Mouse (Mus musculus) neural tube, embryonic 12.5 days (tissue): Measurements from ENCODE around the gene Srp14. TPM values are rescaled to one million over a fixed set of nuclear protein-coding genes. Genes with fewer than 3 reads are reported as not detected.

Experiments used
- ATAC-seq: fragments of 200-750 bp; cut with Nextera tagmentation; 2 replicates; pipeline ENCODE4 v1.8.0; 2017; ENCODE audit warnings: low read depth, mild to moderate bottlenecking, moderate TSS enrichment, moderate library complexity; ENCODE audit not compliant: low FRiP score
- H3K27ac ChIP-seq: fragments of 300-500 bp; sonication (generic); 2 replicates; pipeline ENCODE4 v1.5.1; 2016
- H3K27me3 ChIP-seq: fragments of 300-500 bp; sonication (generic); replicated peaks from 2 replicates; pipeline ENCODE4 v1.6.1; 2016; ENCODE audit warnings: mild to moderate bottlenecking
- H3K36me3 ChIP-seq: fragments of 300-500 bp; sonication (generic); 2 replicates; pipeline ENCODE4 v1.6.1; 2016; ENCODE audit warnings: mild to moderate bottlenecking
- H3K4me1 ChIP-seq: fragments of 300-500 bp; sonication (generic); 2 replicates; pipeline ENCODE4 v1.6.1; 2016
- H3K4me2 ChIP-seq: fragments of 300-500 bp; sonication (generic); replicated peaks from 2 replicates; pipeline ENCODE4 v1.6.1; 2016; ENCODE audit warnings: mild to moderate bottlenecking
- H3K4me3 ChIP-seq: fragments of 300-500 bp; sonication (generic); 2 replicates; pipeline ENCODE4 v1.5.1; 2016
- H3K9ac ChIP-seq: fragments of 300-500 bp; sonication (generic); 2 replicates; pipeline ENCODE4 v1.6.1; 2016; ENCODE audit warnings: mild to moderate bottlenecking
- H3K9me3 ChIP-seq: fragments of 300-500 bp; sonication (generic); 2 replicates; pipeline ENCODE4 v1.6.1; 2016; ENCODE audit warnings: mild to moderate bottlenecking
- WGBS: fragments of 180-500 bp; shearing (Covaris S2); methylation state at CpG from one replicate; pipeline ENCODE4 v1.1.7; 2016; 5-methylcytosine and 5-hydroxymethylcytosine counted together
- polyA plus RNA-seq: library from polyadenylated mRNA; unstranded; fragments of >200 nt; fragmentation: Nextera tagmentation; extraction: Ambion mirVana; gene quantifications from 2 replicates; pipeline ENCODE4 v1.2.1, GENCODE M21; 2016

Srp14 gene
- polyA plus RNA-seq: 305 TPM in 2 replicates

DNA sequence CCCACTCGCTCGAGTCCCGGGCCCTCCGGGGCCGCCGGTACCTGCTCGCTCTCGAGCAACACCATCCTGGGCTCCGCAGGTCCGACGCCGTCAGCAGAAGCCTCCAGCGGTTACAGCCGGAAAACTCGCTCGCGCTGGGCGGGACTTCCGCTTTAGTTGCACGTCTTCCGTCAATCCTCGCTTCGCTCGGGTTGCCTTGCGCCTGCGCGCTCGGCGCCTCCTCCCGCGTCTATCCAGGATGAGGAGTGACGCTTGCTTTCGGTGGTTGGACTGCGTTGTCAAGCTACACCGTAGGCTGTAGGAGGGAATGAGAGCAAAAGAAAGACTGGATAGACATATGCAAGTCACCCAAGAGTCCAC lies at the start of gene Srp14:
Gene Srp14, minus strand, starts transcription at position 162 of the 360 bp plus-strand sequence.
- peak; percentile 95 for ATAC-seq
- Histone ChIP-seq H3K9ac (peak within 1 kb of the TSS; percentile 85), H3K4me2 (peak within 1 kb of the TSS; percentile 94), H3K4me3 (peak within 1 kb of the TSS; percentile 92), H3K36me3 (peaks cover 25% of the 10 kb centered on the region), H3K27me3 (no peaks in the 10 kb centered on the region), H3K9me3 (no peaks in the 10 kb centered on the region), H3K27ac (peak within 1 kb of the TSS; percentile 68), H3K4me1 (peaks cover 13% of the 10 kb centered on the region)
- under 1% methylated on average over 35 of the region's 35 CpGs for WGBS

DNA sequence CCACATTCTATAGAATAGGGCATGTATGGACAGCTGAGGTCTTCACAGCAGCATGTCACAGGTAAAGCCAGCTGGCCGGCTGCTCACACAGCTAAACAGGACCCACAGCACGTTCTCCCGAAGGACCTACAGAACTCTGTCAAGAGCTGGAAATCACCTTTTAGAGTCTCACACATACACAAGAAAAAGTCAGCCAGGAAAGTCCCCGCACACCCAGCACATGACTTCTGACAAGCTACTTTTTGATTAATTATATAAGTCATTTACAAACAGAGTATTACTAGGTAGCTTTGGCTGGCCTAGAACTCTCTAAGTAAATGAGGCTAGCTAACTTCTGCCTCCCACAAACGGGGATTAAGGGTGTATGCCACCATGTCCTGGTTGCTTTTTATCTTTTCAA lies 47.0 kb upstream of the Srp14 start:
- Histone ChIP-seq H3K9me3 (no peaks in the 10 kb centered on the region), H3K36me3 (no peaks in the 10 kb centered on the region), H3K9ac (no peak overlapping the region), H3K4me1 (peaks cover 31% of the 10 kb centered on the region), H3K27ac (no peak overlapping the region), H3K4me3 (no peak overlapping the region), H3K27me3 (no peaks in the 10 kb centered on the region), H3K4me2 (no peak overlapping the region)
- 87% methylated on average over 5 of the region's 5 CpGs for WGBS
- ATAC-seq: no peak

DNA sequence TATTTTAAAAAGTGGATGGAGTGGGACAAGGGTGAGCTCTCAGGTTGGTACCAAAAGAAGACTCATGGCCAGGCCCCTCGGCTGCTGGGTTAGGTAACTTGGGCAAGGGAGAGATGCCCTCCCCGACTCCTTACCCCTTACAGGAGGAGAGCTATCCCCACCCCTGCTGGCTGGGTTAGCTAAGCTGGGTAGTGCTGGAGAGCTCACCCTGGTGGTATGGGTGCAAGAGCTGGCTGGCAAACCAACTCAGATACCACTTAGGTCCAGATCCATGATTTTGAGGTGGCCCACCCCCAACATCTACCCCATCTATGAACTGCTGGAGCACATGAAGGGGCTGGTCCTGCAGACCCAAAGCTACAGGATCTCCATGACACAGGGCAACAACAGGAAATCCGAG lies 45.3 kb upstream of the Srp14 start:
- Histone ChIP-seq H3K36me3 (no peaks in the 10 kb centered on the region), H3K27ac (no peak overlapping the region), H3K9me3 (no peaks in the 10 kb centered on the region), H3K27me3 (no peaks in the 10 kb centered on the region), H3K4me2 (no peak overlapping the region), H3K4me3 (no peak overlapping the region), H3K9ac (no peak overlapping the region), H3K4me1 (peaks cover 23% of the 10 kb centered on the region)
- WGBS: 88% methylated on average over 3 of the region's 3 CpGs
- no peak for ATAC-seq

DNA sequence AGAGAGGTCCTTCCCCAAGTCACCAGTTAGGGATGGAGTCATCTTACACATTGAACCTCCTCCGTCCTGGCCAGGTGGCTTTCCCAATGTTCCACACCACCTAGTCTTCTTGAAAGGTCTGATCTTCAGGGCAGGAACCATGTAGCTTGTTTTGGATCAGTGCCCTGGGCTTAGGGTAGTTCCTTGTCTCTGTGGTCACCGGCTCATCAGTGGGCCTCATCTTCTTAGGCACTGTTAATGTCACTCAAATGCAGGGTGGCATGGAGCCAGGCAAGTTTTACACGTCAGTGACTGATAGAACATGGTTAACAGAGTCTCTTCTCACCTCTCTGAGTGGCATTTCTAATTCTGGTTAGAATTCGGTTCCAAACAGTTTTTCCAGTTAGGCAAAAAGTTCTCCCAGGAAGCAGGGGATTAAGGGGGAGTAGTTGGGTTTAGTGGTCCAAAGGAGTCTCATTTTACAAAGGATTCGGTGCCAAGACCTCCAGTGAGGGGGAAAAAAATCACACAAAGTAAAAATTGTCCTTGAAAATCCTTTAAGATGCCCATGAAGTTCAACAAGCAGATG lies 43.7 kb upstream of the Srp14 start:
- Histone ChIP-seq H3K9me3 (no peaks in the 10 kb centered on the region), H3K9ac (no peak overlapping the region), H3K36me3 (no peaks in the 10 kb centered on the region), H3K27ac (no peak overlapping the region), H3K4me3 (no peak overlapping the region), H3K4me1 (peaks cover 24% of the 10 kb centered on the region), H3K4me2 (no peak overlapping the region), H3K27me3 (no peaks in the 10 kb centered on the region)
- ATAC-seq: no peak
- 77% methylated on average over 5 of the region's 5 CpGs for WGBS

DNA sequence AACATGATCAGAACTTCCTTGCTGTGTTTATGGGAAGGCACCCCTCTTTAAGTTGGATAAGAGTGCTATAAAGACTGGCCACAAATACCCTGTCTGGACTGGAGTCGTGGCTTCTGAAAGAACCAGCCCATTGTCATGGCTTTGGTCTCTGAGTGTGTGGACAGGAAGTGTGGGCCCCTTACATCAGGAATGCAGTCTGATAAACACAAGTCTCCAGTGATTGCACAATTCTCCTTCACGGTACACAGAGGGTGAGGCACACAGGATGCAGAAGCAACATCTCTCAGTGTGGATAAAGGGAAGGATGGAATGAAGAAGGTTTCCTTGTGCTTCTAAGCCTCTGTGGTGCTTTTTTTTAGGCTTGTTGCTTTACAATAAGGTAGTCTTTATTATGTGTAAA lies 42.8 kb upstream of the Srp14 start:
- Histone ChIP-seq H3K4me3 (no peak overlapping the region), H3K36me3 (no peaks in the 10 kb centered on the region), H3K9ac (no peak overlapping the region), H3K9me3 (no peaks in the 10 kb centered on the region), H3K27ac (no peak overlapping the region), H3K27me3 (no peaks in the 10 kb centered on the region), H3K4me2 (no peak overlapping the region), H3K4me1 (peaks cover 24% of the 10 kb centered on the region)
- WGBS: 32% methylated on average over 2 of the region's 2 CpGs
- no peak for ATAC-seq

DNA sequence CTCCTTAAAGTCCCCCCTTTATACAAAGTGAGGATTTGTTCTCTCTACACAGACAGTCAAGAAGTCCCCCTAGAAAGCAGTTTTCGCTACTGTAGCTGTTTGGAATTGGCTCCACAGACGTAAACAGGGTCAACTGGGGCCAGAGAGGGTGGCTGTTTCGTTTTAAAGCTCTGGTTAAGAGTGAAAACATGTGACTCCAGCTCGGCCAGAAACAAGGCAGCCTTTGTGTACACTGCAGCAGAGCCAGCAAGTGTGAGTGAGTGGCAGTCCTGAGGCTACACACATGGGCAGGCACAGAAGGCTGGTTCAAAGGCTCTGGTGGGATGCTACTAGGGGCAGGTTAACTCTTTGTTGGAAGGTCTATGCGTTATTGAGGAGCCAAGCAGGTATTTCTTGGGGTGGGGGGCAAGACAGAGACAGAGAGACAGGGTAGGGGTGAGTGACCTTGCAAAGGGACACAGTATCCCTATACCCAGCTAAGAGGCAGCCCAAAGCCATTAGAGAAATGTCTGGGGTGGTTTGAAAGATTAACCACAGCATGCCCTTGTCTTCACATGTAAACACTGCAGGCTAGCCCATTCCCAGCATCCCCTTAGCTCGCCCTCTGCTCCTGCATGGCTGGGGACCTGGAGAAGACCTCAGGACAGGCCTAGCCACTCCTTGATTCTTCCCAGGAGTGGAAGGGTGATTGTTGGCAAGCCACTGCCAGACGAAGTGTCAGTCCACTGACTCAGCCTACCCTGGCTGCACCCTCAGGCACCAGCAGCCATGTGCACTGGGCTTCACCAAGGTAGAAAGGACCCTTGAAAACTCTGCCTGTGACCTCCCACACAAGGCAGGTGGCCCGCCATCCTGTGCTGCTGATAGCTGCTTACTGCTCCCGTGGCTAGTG lies 40.8 kb upstream of the Srp14 start:
- 40% methylated on average over 9 of the region's 9 CpGs for WGBS
- no peaks in the 10 kb centered on the region for H3K9me3 ChIP-seq
- ATAC-seq: peak; percentile 94
- H3K4me3 ChIP-seq: no peak overlapping the region
- H3K9ac ChIP-seq: no peak overlapping the region
- H3K4me2 ChIP-seq: no peak overlapping the region
- peaks cover 24% of the 10 kb centered on the region for H3K4me1 ChIP-seq
- H3K27me3 ChIP-seq: no peaks in the 10 kb centered on the region
- peak overlapping the region; percentile 23; the same call in 1 of the 2 replicates for H3K27ac ChIP-seq
- H3K36me3 ChIP-seq: no peaks in the 10 kb centered on the region

DNA sequence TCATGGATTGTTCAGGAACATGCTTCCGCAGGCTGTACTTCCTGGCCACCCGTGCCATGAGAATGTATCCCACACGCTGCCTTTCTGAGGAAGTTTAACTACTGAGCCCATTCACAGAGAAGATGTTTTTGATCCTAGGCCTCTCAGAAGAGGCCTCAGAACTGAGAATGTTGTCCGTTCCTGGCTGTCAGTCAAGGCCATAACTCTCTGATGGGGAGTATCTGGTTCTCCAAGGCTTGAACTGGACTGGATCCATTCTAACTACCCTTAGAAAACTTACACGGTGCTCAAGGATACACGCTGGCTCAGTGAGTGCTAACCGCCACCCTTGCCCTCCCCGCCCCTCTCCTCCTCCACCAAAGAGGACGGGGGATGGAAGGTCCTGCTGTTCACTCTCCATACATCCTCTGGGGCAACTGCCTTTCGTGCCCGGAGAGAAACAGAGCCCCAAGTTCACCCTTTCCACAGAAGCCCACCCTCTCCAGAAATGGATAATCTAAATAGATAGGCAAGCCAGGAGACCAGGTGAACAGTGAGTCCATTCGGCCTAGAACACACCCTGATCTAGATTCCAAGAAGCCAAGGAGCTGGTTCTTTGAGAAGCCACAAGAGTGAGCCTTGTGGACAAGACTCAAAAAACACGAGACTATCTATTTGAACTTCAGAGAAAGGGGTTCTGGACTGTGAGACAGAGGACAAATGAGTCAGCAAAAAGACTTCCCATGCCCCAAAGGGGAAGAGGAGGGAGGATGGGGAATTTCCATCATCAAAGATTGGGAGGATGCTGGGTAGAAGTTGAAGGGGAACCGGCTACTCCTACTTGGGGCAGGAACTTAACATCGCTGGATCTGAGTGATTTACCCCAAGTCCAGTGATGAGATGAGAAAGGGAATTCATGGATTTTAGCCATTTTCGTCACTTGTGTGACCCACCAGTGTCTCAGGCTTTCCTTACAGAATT lies 33.2 kb upstream of the Srp14 start:
- 0 out of 2 replicates have a peak, but pooled peaks cover 5% of the 10 kb centered on the region for H3K27me3 ChIP-seq
- H3K9ac ChIP-seq: no peak overlapping the region
- no peak overlapping the region for H3K4me3 ChIP-seq
- no peak for ATAC-seq
- H3K36me3 ChIP-seq: no peaks in the 10 kb centered on the region
- peaks cover 16% of the 10 kb centered on the region for H3K4me1 ChIP-seq
- WGBS: 76% methylated on average over 16 of the region's 16 CpGs
- H3K27ac ChIP-seq: no peak overlapping the region
- H3K4me2 ChIP-seq: no peak overlapping the region
- H3K9me3 ChIP-seq: no peaks in the 10 kb centered on the region

DNA sequence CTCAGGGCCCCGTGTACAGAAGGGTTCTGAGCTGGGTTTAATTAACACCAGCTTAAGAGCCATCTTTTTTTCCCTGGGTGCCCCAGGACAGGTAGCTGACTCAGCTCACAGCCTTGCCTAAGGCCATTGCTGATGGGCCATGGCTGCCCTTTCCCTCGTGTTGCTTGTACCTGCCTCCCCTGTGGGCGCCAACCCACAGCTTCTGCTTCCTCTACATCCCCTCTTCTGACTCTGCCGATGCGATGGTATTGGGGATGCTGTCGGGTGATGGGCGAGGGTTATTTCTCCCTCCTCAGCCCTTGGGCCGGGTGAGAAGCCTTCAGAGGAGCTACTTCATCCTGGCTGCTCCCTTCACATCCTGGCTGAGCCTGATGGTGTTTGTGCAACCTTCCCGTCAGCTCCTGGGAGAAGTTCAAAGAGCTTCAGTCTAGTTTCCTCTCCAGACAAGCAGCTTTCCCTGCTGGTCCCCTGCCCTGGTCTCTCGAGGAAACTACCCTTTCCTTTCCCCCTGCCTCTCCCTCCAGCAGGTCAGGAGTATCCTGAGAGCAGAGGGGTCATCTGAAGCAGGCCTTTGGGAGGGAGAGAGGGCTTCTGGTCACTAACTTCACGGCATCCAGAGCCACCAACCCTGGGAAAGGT lies 32.4 kb upstream of the Srp14 start:
- H3K4me1 ChIP-seq: peaks cover 16% of the 10 kb centered on the region
- H3K9me3 ChIP-seq: no peaks in the 10 kb centered on the region
- 0 out of 2 replicates have a peak, but pooled peaks cover 5% of the 10 kb centered on the region for H3K27me3 ChIP-seq
- no peak overlapping the region for H3K4me2 ChIP-seq
- no peak overlapping the region for H3K27ac ChIP-seq
- H3K9ac ChIP-seq: no peak overlapping the region
- ATAC-seq: no peak
- H3K36me3 ChIP-seq: no peaks in the 10 kb centered on the region
- no peak overlapping the region for H3K4me3 ChIP-seq
- 60% methylated on average over 11 of the region's 11 CpGs for WGBS

DNA sequence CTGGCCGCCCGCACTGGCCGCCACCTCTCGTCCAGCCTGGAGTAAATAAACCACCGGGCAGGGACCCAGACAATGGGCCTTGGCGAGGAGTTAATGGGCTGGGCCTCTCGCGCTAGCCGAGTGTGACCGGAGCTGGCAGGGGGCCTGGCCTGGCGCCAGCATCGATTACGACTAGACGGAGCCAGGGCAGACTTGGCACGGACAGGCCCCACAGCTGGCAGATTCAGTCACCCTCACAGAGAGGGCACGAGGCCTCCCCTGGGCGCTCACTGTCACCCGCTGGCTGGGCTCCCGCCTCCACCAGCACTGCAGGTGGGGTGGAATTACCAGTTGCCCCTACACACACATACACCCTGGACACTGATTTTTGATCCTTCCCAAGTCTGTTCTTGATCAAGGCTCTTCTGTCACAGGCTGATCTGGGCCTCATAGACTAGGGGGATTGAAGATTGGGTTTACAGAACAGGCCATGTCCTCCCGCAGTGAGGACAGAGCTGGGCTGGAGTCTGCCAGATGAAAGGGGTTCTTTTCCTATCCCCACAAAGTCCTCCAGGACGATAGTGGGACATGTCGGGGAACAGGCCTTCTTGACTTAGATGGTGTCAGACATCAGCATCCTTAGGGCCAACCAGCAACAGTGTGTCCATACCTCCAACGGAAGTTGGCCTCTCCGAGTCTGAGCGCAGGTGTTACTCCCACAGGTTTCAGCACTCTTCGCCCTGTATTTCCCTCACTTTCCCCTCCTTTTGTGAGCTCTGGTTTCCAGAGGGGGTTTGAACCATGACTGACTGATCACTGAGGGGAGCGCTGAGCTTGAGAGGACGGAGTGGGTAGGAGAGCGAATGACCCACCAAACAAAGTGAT lies 31.2 kb upstream of the Srp14 start:
- H3K27ac ChIP-seq: peak overlapping the region; percentile 21; the same call in 1 of the 2 replicates
- peak; percentile 92 for ATAC-seq
- H3K4me1 ChIP-seq: peaks cover 16% of the 10 kb centered on the region
- 33% methylated on average over 29 of the region's 29 CpGs for WGBS
- 0 out of 2 replicates have a peak overlapping the region, but pooled peaks have one; percentile 14 for H3K9ac ChIP-seq
- no peak overlapping the region for H3K4me3 ChIP-seq
- no peaks in the 10 kb centered on the region for H3K36me3 ChIP-seq
- H3K9me3 ChIP-seq: no peaks in the 10 kb centered on the region
- H3K4me2 ChIP-seq: peak overlapping the region; percentile 42
- H3K27me3 ChIP-seq: 0 out of 2 replicates have a peak, but pooled peaks cover 5% of the 10 kb centered on the region

DNA sequence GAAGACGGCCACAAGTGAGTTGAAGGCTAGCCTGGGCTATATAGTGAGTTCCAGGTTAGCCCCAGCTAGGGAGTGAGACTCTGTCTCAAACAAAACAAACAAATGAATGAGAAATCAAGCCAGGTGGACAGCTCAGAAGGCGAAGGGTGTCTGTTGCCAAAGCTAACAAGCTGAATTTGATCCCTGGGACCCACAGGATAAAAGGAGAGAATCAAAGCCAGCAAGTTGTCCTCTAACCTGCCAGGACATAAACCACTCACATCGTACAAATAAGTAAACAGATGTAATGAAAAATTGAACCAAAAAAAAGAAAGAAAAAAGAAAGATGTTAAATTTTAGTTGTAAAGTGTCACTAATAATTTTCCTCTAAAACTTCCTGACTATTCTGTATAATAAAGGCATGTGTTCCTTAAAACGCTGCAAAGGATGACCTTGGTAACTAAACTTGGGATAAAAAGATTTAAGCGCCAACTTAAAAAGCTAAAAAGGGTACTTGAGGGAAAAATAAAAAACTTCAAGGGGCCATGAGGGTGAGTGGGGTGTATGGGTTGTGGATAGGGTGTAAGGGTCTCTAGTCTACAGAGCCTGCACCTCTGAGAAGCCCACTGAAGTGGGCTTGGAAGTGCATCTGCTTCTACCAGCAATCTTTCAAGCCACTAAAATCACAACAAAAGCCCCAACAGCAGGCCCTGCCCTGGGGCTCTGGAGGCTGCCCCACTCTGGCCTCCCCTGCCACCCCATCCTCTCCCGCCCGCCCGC lies 30.4 kb upstream of the Srp14 start:
- ATAC-seq: no peak

More for the DNA sequence above, 30.4 kb upstream of the Srp14 start:
- Histone ChIP-seq H3K27ac (peak overlapping the region; percentile 21; the same call in 1 of the 2 replicates), H3K27me3 (0 out of 2 replicates have a peak, but pooled peaks cover 5% of the 10 kb centered on the region), H3K4me1 (peaks cover 16% of the 10 kb centered on the region), H3K4me3 (no peak overlapping the region), H3K9me3 (no peaks in the 10 kb centered on the region), H3K4me2 (peak overlapping the region; percentile 42), H3K36me3 (no peaks in the 10 kb centered on the region), H3K9ac (0 out of 2 replicates have a peak overlapping the region, but pooled peaks have one; percentile 14)
- WGBS: 44% methylated on average over 8 of the region's 8 CpGs
